Mouse (Mus musculus) megakaryocyte, embryonic 14.5 days (primary cell): Measurements from ENCODE around the gene Ptpdc1. TPM values are rescaled to one million over a fixed set of nuclear protein-coding genes. Genes with fewer than 3 reads are reported as not detected.

Experiments
- H3K27me3 ChIP-seq: replicated peaks from 2 replicates; pipeline ENCODE3; 2012; ENCODE audit warnings: inconsistent platforms
- H3K36me3 ChIP-seq: replicated peaks from 2 replicates; pipeline ENCODE3; 2012; ENCODE audit warnings: low read length, inconsistent platforms, mixed read lengths
- H3K4me1 ChIP-seq: 2 replicates; pipeline ENCODE4 v1.6.1; 2012; ENCODE audit warnings: inconsistent platforms
- H3K4me3 ChIP-seq: replicated peaks from 2 replicates; pipeline ENCODE3; 2012; ENCODE audit warnings: moderate library complexity, mild to moderate bottlenecking, inconsistent platforms
- H3K9me3 ChIP-seq: 2 replicates; pipeline ENCODE4 v1.6.1; 2012; ENCODE audit warnings: inconsistent platforms
- FLI1 ChIP-seq: IDR thresholded peaks from 2 replicates; pipeline ENCODE4 v1.6.1; 2012; ENCODE audit warnings: low read length, inconsistent platforms, mixed read lengths
- GATA1 ChIP-seq: IDR thresholded peaks from 3 replicates; pipeline ENCODE4 v1.6.1; 2012; ENCODE audit warnings: mixed read lengths, low read length, inconsistent platforms, borderline replicate concordance
- polyA plus RNA-seq: library from polyadenylated mRNA; stranded (reverse); fragments of >175 nt; gene quantifications from 2 replicates; pipeline ENCODE4 v1.2.3, GENCODE M21; 2012; ENCODE audit warnings: low replicate concordance; ENCODE audit not compliant: insufficient read depth

The Ptpdc1 gene
- polyA plus RNA-seq, 1 experiment = not detected

DNA sequence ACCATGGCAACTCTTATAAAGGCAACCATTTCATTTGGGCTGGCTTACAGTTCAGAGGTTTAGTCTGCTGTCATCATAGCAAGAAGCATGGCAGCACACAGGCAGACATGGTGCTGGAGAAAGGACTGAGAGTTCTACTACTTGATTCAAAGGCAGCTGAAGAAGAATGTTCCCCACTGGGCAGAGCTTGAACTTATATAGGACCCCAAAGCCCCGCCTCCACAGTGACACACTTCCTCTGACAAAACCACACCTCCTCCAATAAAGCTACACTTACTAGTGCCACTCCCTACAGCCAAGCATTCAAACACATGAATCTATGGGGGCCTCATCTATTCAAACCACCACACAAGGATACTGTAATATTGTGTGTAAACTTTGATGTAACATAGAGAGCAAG, 70.9 kb downstream of the Ptpdc1 start:
- H3K27me3 ChIP-seq = peaks cover 4% of the 10 kb centered on the region
- TF ChIP-seq GATA1 = no peak
- TF ChIP-seq FLI1 = no peak

DNA sequence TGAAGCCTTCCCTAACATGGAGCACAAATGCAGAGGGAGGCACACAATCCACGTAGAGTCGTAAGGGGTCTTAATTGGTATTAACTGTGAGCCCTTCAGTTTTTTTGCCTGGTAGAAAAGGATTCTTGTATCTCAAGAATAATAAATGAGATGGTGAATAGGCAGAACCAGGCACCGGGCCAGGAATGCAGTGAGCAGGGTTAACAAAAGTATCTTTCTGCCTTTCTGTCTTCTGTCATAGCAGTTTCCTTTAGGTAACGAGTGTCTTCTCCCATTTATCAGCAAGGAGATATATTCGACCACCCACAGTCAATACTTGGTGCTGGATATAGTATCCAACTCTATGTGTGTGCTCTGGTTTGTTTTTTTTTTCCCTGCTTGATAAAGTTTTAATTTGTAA, 72.0 kb downstream of the Ptpdc1 start:
- peaks cover 27% of the 10 kb centered on the region for H3K4me1 ChIP-seq
- H3K4me3 ChIP-seq = no peak overlapping the region
- H3K9me3 ChIP-seq = no peaks in the 10 kb centered on the region
- H3K36me3 ChIP-seq = no peaks in the 10 kb centered on the region
- H3K27me3 ChIP-seq = peaks cover 4% of the 10 kb centered on the region
- TF ChIP-seq GATA1 = no peak
- TF ChIP-seq FLI1 = no peak

More for the DNA sequence above, 70.9 kb downstream of the Ptpdc1 start:
- Histone ChIP-seq H3K4me3 (no peak overlapping the region), H3K36me3 (no peaks in the 10 kb centered on the region), H3K4me1 (peaks cover 25% of the 10 kb centered on the region), H3K9me3 (peaks cover 3% of the 10 kb centered on the region; the same call in 1 of the 2 replicates)

GRCm38 (mm10) chr13:48552181-48553090, 73.0 kb downstream of the Ptpdc1 start:
- Histone ChIP-seq H3K9me3 (no peaks in the 10 kb centered on the region), H3K27me3 (peaks cover 4% of the 10 kb centered on the region), H3K36me3 (no peaks in the 10 kb centered on the region), H3K4me3 (no peak overlapping the region), H3K4me1 (peaks cover 27% of the 10 kb centered on the region)
- no peak for TF ChIP-seq GATA1

DNA sequence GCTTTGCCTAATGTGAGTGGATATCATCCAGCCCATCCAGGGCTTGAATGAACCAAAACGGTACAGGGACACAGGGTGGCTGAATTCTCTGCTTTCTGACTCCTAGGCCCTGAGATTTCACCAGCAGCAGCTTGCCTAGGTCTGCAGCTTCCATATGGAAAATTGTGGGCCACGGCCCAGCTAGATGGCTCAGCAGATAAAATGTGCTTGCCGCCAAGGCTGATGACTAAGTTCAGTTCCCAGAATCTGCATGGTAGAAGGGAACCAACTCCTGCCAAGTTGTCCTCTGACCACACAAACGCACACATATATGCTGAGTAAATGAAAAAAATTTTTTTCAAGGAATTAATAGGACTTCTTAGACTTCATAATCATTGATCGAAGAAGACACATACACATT, 77.2 kb downstream of the Ptpdc1 start:
- Histone ChIP-seq H3K27me3 (peaks cover 4% of the 10 kb centered on the region), H3K4me1 (peaks cover 44% of the 10 kb centered on the region), H3K9me3 (no peaks in the 10 kb centered on the region), H3K4me3 (no peak overlapping the region), H3K36me3 (no peaks in the 10 kb centered on the region)
- TF ChIP-seq FLI1 = no peak
- no peak for TF ChIP-seq GATA1

GRCm38 (mm10) chr13:48547623-48548022, 77.8 kb downstream of the Ptpdc1 start:
- Histone ChIP-seq H3K4me1 (peaks cover 41% of the 10 kb centered on the region), H3K27me3 (peaks cover 4% of the 10 kb centered on the region), H3K9me3 (no peaks in the 10 kb centered on the region), H3K4me3 (no peak overlapping the region), H3K36me3 (no peaks in the 10 kb centered on the region)
- TF ChIP-seq GATA1 (no peak), FLI1 (no peak)

DNA sequence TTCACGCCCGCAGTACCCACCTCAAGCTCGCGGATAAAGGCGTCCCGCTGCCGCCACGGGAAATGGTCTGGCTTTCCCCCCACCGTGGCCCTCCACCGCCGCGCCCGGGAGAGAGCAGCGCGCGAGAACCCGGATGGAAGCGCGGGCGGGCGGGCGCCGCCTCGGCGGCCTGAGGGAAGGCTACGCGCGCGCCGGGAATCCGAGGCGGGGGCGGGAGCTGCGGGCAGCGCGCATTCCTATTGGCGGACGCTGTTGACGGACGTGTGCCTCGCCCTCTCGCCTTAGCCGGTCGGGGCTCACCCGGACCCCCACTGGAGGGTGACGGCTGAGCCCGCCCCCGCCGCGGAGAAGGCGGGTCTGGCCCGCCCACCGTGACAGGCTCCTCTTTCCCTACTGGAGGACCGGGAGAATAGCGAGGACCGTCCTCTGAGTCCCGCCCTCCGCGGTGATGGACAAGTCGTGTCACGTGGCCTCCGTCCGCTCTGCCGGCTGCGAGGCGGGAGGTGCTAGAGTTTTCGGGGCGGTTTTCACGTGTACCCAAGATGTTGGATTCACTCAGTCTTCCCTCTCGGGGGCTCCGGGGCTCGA, 79.0 kb downstream of the Ptpdc1 start:
- no peak for TF ChIP-seq GATA1
- no peak for TF ChIP-seq FLI1
- no peaks in the 10 kb centered on the region for H3K9me3 ChIP-seq
- H3K36me3 ChIP-seq = no peaks in the 10 kb centered on the region
- peaks cover 40% of the 10 kb centered on the region for H3K4me1 ChIP-seq
- H3K27me3 ChIP-seq = no peaks in the 10 kb centered on the region
- peak overlapping the region; percentile 97 for H3K4me3 ChIP-seq

- no peak for TF ChIP-seq GATA1
- no peak for TF ChIP-seq FLI1
- peaks cover under 1% of the 10 kb centered on the region for H3K36me3 ChIP-seq
- no peaks in the 10 kb centered on the region for H3K9me3 ChIP-seq
- peaks cover 47% of the 10 kb centered on the region for H3K4me1 ChIP-seq
- peak overlapping the region; percentile 97 for H3K4me3 ChIP-seq
- H3K27me3 ChIP-seq = no peaks in the 10 kb centered on the region
Observed at GRCm38 (mm10) chr13:48545476-48546281, 79.8 kb downstream of the Ptpdc1 start.

DNA sequence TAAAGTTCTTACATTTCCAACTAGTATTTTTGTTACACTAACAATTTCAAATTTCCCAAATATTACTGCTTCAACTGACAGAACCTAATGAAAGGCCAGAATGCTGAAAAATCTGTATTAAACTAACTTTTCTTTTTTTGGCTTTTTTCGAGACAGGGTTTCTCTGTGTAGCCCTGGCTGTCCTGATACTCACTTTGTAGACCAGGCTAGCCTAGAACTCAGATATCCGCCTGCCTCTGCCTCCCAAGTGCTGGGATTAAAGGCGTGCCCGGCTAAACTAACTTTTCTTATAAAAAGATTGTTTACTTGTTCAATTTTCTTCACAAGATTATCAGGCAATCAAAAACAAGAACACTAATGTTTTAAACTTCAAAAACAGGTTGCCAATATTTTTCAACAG, 80.6 kb downstream of the Ptpdc1 start:
- Histone ChIP-seq H3K36me3 (peaks cover 2% of the 10 kb centered on the region), H3K9me3 (no peaks in the 10 kb centered on the region), H3K4me1 (peaks cover 47% of the 10 kb centered on the region), H3K27me3 (no peaks in the 10 kb centered on the region), H3K4me3 (peak overlapping the region; percentile 97)
- TF ChIP-seq FLI1 (no peak), GATA1 (no peak)

- H3K9me3 ChIP-seq = no peaks in the 10 kb centered on the region
- no peak for TF ChIP-seq FLI1
- no peak for TF ChIP-seq GATA1
- peaks cover 47% of the 10 kb centered on the region for H3K4me1 ChIP-seq
- no peaks in the 10 kb centered on the region for H3K27me3 ChIP-seq
- H3K36me3 ChIP-seq = peaks cover 2% of the 10 kb centered on the region
- H3K4me3 ChIP-seq = peak overlapping the region; percentile 97
Observed at GRCm38 (mm10) chr13:48544391-48544790, 81.1 kb downstream of the Ptpdc1 start.
